Mouse (Mus musculus) liver, adult 2 months (tissue): ENCODE results near the gene Ctps.

Experiments
- CTCF ChIP-seq: fragments of 200-500 bp; IDR thresholded peaks from 2 replicates; pipeline ENCODE4 v1.5.1; 2011; ENCODE audit warnings: low read depth, low read length, control low read depth
- POLR2A ChIP-seq: fragments of 200-500 bp; IDR thresholded peaks from 2 replicates; pipeline ENCODE4 v1.6.1; 2011; ENCODE audit warnings: low read length, control low read depth; ENCODE audit not compliant: insufficient read depth; ENCODE audit errors: extremely low read depth

GRCm38 (mm10) chr4:120571691-120572090, 1.6 kb upstream of the Ctps start:
- no peak for TF ChIP-seq POLR2A
- no peak for TF ChIP-seq CTCF
